ENCODE assay signal across 15 mouse cellular contexts in the genomic region with DNA sequence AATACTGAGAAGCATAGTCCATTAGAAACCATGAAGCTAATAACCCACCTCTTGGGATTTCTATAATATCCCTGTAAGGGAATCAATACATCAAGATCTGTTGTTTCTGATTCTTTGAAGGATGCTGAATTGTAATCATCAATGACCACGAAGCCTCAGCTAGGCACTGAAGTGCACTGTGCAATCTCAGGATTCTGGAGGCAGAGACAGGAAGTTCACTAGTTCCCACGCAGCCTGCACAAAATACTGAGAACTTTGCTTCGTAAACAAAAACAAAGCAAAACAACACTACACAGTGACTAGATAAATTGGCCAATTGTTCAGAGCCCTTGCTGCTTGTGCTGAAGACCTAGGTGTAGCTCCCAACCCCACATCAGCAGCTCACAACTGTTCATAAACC.
"Had no signal": no experiment of that assay in that cellular context is flagged by ENCODE, and none has a peak within 500 bp of the region (broad histone marks: within the 10 kb centered on the region; RNA-seq: fewer than 3 reads in every experiment).

No protein-coding gene starts in this region.

- H3K9ac ChIP-seq: neural tube, embryonic 12.5 days; neural tube, embryonic 13.5 days; neural tube, embryonic 15.5 days; stomach, embryonic 15.5 days had no signal

- H3K4me1 ChIP-seq: neural tube, embryonic 12.5 days; neural tube, embryonic 13.5 days; neural tube, embryonic 15.5 days; stomach, embryonic 15.5 days had no signal

- DNase-seq: retina, postnatal 1 day; right cerebral cortex, adult 18-20 months; right cerebral cortex, postnatal 14 days; right cerebral cortex, postnatal 4 days; spleen, adult 18-20 months; thymus, adult 18-20 months; thymus, adult 2 months; thymus, postnatal 14 days; thymus, postnatal 25 days; thymus, postnatal 4 days had no signal

- H3K4me3 ChIP-seq: neural tube, embryonic 12.5 days; neural tube, embryonic 13.5 days; neural tube, embryonic 15.5 days; stomach, embryonic 15.5 days had no signal

- H3K27ac ChIP-seq: neural tube, embryonic 12.5 days; neural tube, embryonic 13.5 days; neural tube, embryonic 15.5 days; stomach, embryonic 15.5 days; stomach, postnatal 0 days had no signal

- H3K27me3 ChIP-seq: neural tube, embryonic 12.5 days; stomach, embryonic 15.5 days had no signal

- H3K36me3 ChIP-seq: neural tube, embryonic 12.5 days; neural tube, embryonic 13.5 days; neural tube, embryonic 15.5 days; stomach, embryonic 15.5 days had no signal
